Mouse (Mus musculus) brain, embryonic 14.5 days (tissue): Measurements from ENCODE around the gene Kdelr3.

Experiments
- CTCF ChIP-seq: fragments of 200-500 bp; IDR thresholded peaks from 2 replicates; pipeline ENCODE4 v1.5.1; 2012; ENCODE audit warnings: inconsistent platforms, mild to moderate bottlenecking, moderate library complexity, borderline replicate concordance; ENCODE audit not compliant: insufficient read depth, insufficient read length; ENCODE audit errors: extremely low read depth
- POLR2A ChIP-seq: fragments of 200-500 bp; IDR thresholded peaks from 2 replicates; pipeline ENCODE4 v1.6.1; 2012; ENCODE audit warnings: mild to moderate bottlenecking, inconsistent platforms, borderline replicate concordance; ENCODE audit not compliant: poor library complexity, insufficient read depth, insufficient read length, severe bottlenecking; ENCODE audit errors: extremely low read depth

GRCm38 (mm10) chr15:79548226-79548625, 32.0 kb downstream of the Kdelr3 start:
- TF ChIP-seq CTCF = no peak
- no peak for TF ChIP-seq POLR2A
